Mouse (Mus musculus): ENCODE data around the gene Aaas. TPM values are rescaled to one million over a fixed set of nuclear protein-coding genes. Genes with fewer than 3 reads are reported as not detected.

Gene Aaas
- polyA plus RNA-seq, 1 experiment from 2014 or later = 99.3 TPM

GRCm38 (mm10) chr15:102366238-102366637 lies 15.7 kb upstream of the Aaas start:
- ATAC-seq (replicated peaks; ENCODE audit: low FRiP score) (no peak), DNase-seq (ENCODE audit: low spot score) (no peak)
- Histone ChIP-seq H3K9me3 (ENCODE audit: control insufficient read depth, low read length) (no peaks in the 10 kb centered on the region), H3K9ac (ENCODE audit: low read depth, low read length) (peak overlapping the region; percentile 41; the same call in 1 of the 2 replicates), H3K4me3 (ENCODE audit: low read depth, low read length) (peak overlapping the region; percentile 5; the same call in 1 of the 2 replicates), H3K36me3 (ENCODE audit: control insufficient read depth, insufficient read depth, low read length) (no peaks in the 10 kb centered on the region), H3K27me3 (replicated peaks; ENCODE audit: control insufficient read depth, insufficient read depth, low read length) (peaks cover 55% of the 10 kb centered on the region), H3K4me1 (replicated peaks; ENCODE audit: control insufficient read depth, insufficient read depth, low read length) (peaks cover 32% of the 10 kb centered on the region), H3K4me2 (peak overlapping the region; percentile 59), H3K27ac (ENCODE audit: low read depth, low read length) (no peak overlapping the region)
- WGBS = 10% methylated on average over 7 of the region's 7 CpGs

- no peaks in the 10 kb centered on the region for H3K36me3 ChIP-seq (ENCODE audit: control insufficient read depth, insufficient read depth, low read length)
- H3K27me3 ChIP-seq (replicated peaks; ENCODE audit: control insufficient read depth, insufficient read depth, low read length) = peaks cover 46% of the 10 kb centered on the region
- DNase-seq (ENCODE audit: low spot score) (no peak), ATAC-seq (replicated peaks; ENCODE audit: low FRiP score) (no peak)
- H3K4me1 ChIP-seq (replicated peaks; ENCODE audit: control insufficient read depth, insufficient read depth, low read length) = peaks cover 24% of the 10 kb centered on the region
- H3K27ac ChIP-seq (ENCODE audit: low read depth, low read length) = no peak overlapping the region
- H3K4me3 ChIP-seq (ENCODE audit: low read depth, low read length) = no peak overlapping the region
- no peak overlapping the region for H3K4me2 ChIP-seq
- H3K9me3 ChIP-seq (ENCODE audit: control insufficient read depth, low read length) = no peaks in the 10 kb centered on the region
- no peak overlapping the region for H3K9ac ChIP-seq (ENCODE audit: low read depth, low read length)
- 62% methylated on average over 1 of the region's 1 CpGs for WGBS
Observed at GRCm38 (mm10) chr15:102364678-102365077, 14.1 kb upstream of the Aaas start.

DNA sequence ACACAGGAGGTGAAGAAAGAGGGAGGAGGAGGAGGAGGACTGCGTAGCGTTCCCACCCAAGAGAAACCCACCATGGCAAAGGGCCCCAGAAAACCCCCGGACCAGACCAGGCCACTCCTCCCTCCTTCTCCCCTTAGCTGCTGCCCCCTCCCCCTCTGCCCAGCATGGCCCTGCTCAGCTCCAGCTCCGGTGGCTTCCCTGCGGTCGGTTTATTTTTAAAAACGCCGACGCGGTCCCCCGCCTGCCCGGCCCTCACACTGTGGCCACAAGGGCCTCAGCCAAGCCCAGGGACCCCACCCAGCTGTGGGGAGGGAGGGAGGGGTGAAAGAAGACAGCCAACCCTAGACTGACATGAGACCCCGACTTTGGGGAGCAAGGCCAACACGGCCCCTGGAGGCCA lies 12.1 kb upstream of the Aaas start:
- WGBS = 12% methylated on average over 14 of the region's 14 CpGs
- peak overlapping the region; percentile 48; the same call in 1 of the 2 replicates for H3K9ac ChIP-seq (ENCODE audit: low read depth, low read length)
- H3K4me1 ChIP-seq (replicated peaks; ENCODE audit: control insufficient read depth, insufficient read depth, low read length) = peaks cover 27% of the 10 kb centered on the region
- ATAC-seq (replicated peaks; ENCODE audit: low FRiP score) (no peak), DNase-seq (ENCODE audit: low spot score) (no peak)
- no peak overlapping the region for H3K27ac ChIP-seq (ENCODE audit: low read depth, low read length)
- H3K4me3 ChIP-seq (ENCODE audit: low read depth, low read length) = peak overlapping the region; percentile 21; the same call in 1 of the 2 replicates
- peak overlapping the region; percentile 55 for H3K4me2 ChIP-seq
- no peaks in the 10 kb centered on the region for H3K36me3 ChIP-seq (ENCODE audit: control insufficient read depth, insufficient read depth, low read length)
- H3K9me3 ChIP-seq (ENCODE audit: control insufficient read depth, low read length) = no peaks in the 10 kb centered on the region
- peaks cover 64% of the 10 kb centered on the region for H3K27me3 ChIP-seq (replicated peaks; ENCODE audit: control insufficient read depth, insufficient read depth, low read length)

- Histone ChIP-seq H3K9ac (ENCODE audit: low read depth, low read length) (no peak overlapping the region), H3K36me3 (ENCODE audit: control insufficient read depth, insufficient read depth, low read length) (no peaks in the 10 kb centered on the region), H3K4me3 (ENCODE audit: low read depth, low read length) (no peak overlapping the region), H3K27me3 (replicated peaks; ENCODE audit: control insufficient read depth, insufficient read depth, low read length) (peaks cover 56% of the 10 kb centered on the region), H3K4me2 (no peak overlapping the region), H3K9me3 (ENCODE audit: control insufficient read depth, low read length) (no peaks in the 10 kb centered on the region), H3K4me1 (replicated peaks; ENCODE audit: control insufficient read depth, insufficient read depth, low read length) (peaks cover 17% of the 10 kb centered on the region), H3K27ac (ENCODE audit: low read depth, low read length) (no peak overlapping the region)
- no peak for ATAC-seq (replicated peaks; ENCODE audit: low FRiP score)
- no peak for DNase-seq (ENCODE audit: low spot score)
- 27% methylated on average over 5 of the region's 5 CpGs for WGBS
Observed at GRCm38 (mm10) chr15:102358834-102359233, 8.3 kb upstream of the Aaas start.

DNA sequence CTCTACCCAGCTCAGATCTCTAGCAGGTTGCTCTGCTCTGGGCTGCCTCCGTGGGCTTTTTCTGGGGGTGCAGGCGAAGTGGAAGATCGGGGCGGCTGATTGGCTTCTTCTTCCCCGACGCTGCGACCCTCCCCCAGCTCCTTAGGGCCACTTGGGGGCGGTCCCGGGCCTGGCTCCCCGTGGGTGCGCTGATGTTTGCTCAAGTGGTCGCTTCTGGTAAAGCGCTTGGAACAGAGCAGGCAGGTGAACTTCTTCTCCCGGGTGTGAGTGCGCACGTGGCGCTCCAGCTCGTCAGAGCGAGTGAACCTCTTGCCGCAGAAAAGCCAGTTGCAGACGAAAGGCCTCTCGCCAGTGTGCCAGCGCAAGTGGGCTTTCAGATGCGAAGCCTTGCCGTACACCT lies 7.6 kb upstream of the Aaas start:
- Histone ChIP-seq H3K27me3 (replicated peaks; ENCODE audit: control insufficient read depth, insufficient read depth, low read length) (peaks cover 54% of the 10 kb centered on the region), H3K36me3 (ENCODE audit: control insufficient read depth, insufficient read depth, low read length) (no peaks in the 10 kb centered on the region), H3K27ac (ENCODE audit: low read depth, low read length) (no peak overlapping the region), H3K9ac (ENCODE audit: low read depth, low read length) (peak overlapping the region; percentile 34; the same call in 1 of the 2 replicates), H3K4me3 (ENCODE audit: low read depth, low read length) (peak overlapping the region; percentile 23; the same call in 1 of the 2 replicates), H3K4me1 (replicated peaks; ENCODE audit: control insufficient read depth, insufficient read depth, low read length) (peaks cover 17% of the 10 kb centered on the region), H3K9me3 (ENCODE audit: control insufficient read depth, low read length) (no peaks in the 10 kb centered on the region), H3K4me2 (peak overlapping the region; percentile 50)
- WGBS = 5% methylated on average over 25 of the region's 25 CpGs
- no peak for DNase-seq (ENCODE audit: low spot score)
- ATAC-seq (replicated peaks; ENCODE audit: low FRiP score) = no peak

DNA sequence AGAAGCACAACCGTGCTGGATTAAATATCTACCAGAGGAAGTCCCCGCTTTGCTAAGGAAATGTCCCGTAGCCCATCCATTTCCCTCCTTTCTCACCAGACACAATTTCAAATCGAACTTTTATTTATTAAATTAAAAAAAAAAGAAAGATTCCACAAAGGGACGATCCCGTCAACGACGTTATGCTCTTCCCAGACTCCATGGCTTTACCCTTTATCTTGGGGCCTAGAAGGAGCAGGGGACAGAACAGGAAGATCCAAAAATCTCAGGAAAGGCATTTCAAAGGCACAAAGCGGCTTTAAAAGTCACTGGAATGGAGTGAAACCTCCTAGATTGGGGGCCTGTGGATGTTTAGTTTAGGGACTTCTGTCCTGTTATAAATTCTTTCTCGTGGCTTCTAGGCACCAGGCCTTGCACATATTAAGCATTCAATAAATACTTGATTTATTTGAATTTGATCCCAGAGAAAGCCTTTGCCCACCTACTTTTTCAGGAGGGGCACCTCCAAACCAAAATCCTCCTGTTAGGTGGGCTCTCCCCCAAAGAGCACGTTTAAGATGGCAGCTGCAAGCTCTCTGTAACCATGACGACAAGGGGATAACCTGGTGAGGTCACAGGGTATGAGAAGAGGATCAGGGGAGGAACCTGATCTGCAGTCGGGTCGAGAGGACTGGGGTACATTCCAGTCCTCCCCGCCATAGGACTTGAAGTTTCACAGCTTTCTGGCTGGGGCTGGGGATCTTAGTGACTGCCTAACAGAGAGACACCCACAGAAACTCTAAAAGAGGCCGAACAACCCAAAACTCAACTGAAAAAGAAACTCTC lies 6.1 kb upstream of the Aaas start:
- H3K27ac ChIP-seq (ENCODE audit: low read depth, low read length) = no peak overlapping the region
- H3K4me2 ChIP-seq = peak overlapping the region; percentile 99
- DNase-seq (ENCODE audit: low spot score) (no peak), ATAC-seq (replicated peaks; ENCODE audit: low FRiP score) (no peak)
- no peak overlapping the region for H3K4me3 ChIP-seq (ENCODE audit: low read depth, low read length)
- no peaks in the 10 kb centered on the region for H3K36me3 ChIP-seq (ENCODE audit: control insufficient read depth, insufficient read depth, low read length)
- H3K9ac ChIP-seq (ENCODE audit: low read depth, low read length) = no peak overlapping the region
- peaks cover 48% of the 10 kb centered on the region for H3K27me3 ChIP-seq (replicated peaks; ENCODE audit: control insufficient read depth, insufficient read depth, low read length)
- peaks cover 9% of the 10 kb centered on the region for H3K4me1 ChIP-seq (replicated peaks; ENCODE audit: control insufficient read depth, insufficient read depth, low read length)
- no peaks in the 10 kb centered on the region for H3K9me3 ChIP-seq (ENCODE audit: control insufficient read depth, low read length)
- WGBS = 31% methylated on average over 16 of the region's 16 CpGs

GRCm38 (mm10) chr15:102355871-102356441 lies 5.4 kb upstream of the Aaas start:
- WGBS = 1% methylated on average over 38 of the region's 38 CpGs
- peak overlapping the region; percentile 60 for H3K4me3 ChIP-seq (ENCODE audit: low read depth, low read length)
- peak overlapping the region; percentile 99 for H3K4me2 ChIP-seq
- no peaks in the 10 kb centered on the region for H3K9me3 ChIP-seq (ENCODE audit: control insufficient read depth, low read length)
- H3K9ac ChIP-seq (ENCODE audit: low read depth, low read length) = peak overlapping the region; percentile 62
- peak; percentile 16; the same call in 1 of the 2 replicates for ATAC-seq (replicated peaks; ENCODE audit: low FRiP score)
- peak overlapping the region; percentile 38; the same call in 1 of the 2 replicates for H3K27ac ChIP-seq (ENCODE audit: low read depth, low read length)
- no peaks in the 10 kb centered on the region for H3K36me3 ChIP-seq (ENCODE audit: control insufficient read depth, insufficient read depth, low read length)
- peak; percentile 79 for DNase-seq (ENCODE audit: low spot score)
- H3K4me1 ChIP-seq (replicated peaks; ENCODE audit: control insufficient read depth, insufficient read depth, low read length) = peaks cover 11% of the 10 kb centered on the region
- H3K27me3 ChIP-seq (replicated peaks; ENCODE audit: control insufficient read depth, insufficient read depth, low read length) = peaks cover 48% of the 10 kb centered on the region

- Histone ChIP-seq H3K4me1 (replicated peaks; ENCODE audit: control insufficient read depth, insufficient read depth, low read length) (peaks cover 11% of the 10 kb centered on the region), H3K27ac (ENCODE audit: low read depth, low read length) (peak overlapping the region; percentile 38; the same call in 1 of the 2 replicates), H3K27me3 (replicated peaks; ENCODE audit: control insufficient read depth, insufficient read depth, low read length) (peaks cover 48% of the 10 kb centered on the region), H3K36me3 (ENCODE audit: control insufficient read depth, insufficient read depth, low read length) (no peaks in the 10 kb centered on the region), H3K9ac (ENCODE audit: low read depth, low read length) (peak overlapping the region; percentile 62), H3K4me3 (ENCODE audit: low read depth, low read length) (peak overlapping the region; percentile 60), H3K4me2 (peak overlapping the region; percentile 99), H3K9me3 (ENCODE audit: control insufficient read depth, low read length) (no peaks in the 10 kb centered on the region)
- WGBS = under 1% methylated on average over 49 of the region's 49 CpGs
- DNase-seq (ENCODE audit: low spot score) = no peak
- ATAC-seq (replicated peaks; ENCODE audit: low FRiP score) = peak; percentile 35; the same call in 1 of the 2 replicates
Observed at GRCm38 (mm10) chr15:102355134-102355870, 4.7 kb upstream of the Aaas start.
